Mouse (Mus musculus) left cerebral cortex, postnatal 36 days (tissue): Measurements from ENCODE around the gene Ptprz1. TPM values are rescaled to one million over a fixed set of nuclear protein-coding genes. Genes with fewer than 3 reads are reported as not detected.

Experiments
- DNase-seq, 2 experiments: peaks; one replicate each; pipeline ENCODE4 v3.0.0; 2021 to 2022; ENCODE audit warnings: low spot score in 2 of 2, mixed read lengths in 1 of 2
- intact Hi-C: fragments of 180-260 bp; cut with DNase I; formaldehyde crosslinking; loops from one replicate; pipeline ENCODE4 v1.15.1; 2025
- total RNA-seq, 2 experiments: library from RNA; stranded (reverse); gene quantifications; 2 replicates each; pipeline ENCODE4 v1.2.3; 2021

Ptprz1 gene
- total RNA-seq = 100 to 1,000 TPM in 1 of 2 experiments, 10 to 100 TPM in 1; 98.2 to 124 TPM

GRCm38 (mm10) chr6:22874781-22875613 is at the start of gene Ptprz1:
Gene Ptprz1 (plus strand): TSS chr6:22875502.
- intact Hi-C loops = no loop called here

GRCm38 (mm10) chr6:22833637-22834036 is 41.7 kb upstream of the Ptprz1 start:
- DNase-seq = peak; percentile 9 to 14
- intact Hi-C loops = no loop called here

More at GRCm38 (mm10) chr6:22874781-22875613, at the start of gene Ptprz1:
- peak; percentile 54 to 69 for DNase-seq

DNA sequence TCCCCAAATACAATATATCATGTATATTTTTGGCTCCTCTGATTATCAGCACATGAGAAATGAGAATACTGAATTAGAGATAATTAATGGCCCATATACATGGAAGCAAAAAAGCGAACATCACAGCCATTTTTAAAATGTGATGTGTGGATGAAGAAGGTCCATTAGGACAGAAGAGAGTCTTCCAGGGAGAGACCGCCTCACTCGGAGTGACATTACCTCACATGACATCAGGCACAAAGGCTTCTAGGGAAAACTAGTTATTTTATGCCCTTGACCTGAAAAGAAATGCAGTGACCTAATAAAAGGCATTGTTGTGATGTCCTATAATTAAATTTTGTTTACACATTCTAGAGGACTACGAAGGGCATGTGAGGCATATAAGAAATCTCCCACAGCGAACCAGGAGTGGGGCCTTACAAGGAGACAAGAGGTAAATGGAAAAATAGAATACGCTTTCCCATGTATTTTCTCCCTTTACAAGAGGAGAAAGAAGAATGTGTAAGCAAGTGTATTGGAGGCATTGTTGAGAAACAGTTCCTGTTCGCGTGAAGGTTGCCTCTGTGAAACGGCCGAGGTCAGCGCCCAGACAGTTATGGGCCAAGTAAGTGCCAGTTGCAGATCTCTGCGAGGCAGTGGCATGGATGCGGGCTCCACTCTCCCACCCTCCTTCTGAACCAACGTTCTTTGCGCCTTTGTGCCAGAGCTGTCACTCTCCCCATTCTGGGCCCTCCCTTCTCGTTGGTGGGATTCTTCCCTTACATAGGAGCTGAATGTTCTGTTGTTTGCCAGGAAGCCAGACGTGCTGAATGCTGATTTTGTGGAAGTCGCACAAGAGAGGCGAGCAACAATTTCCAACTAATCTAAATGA is 41.0 kb upstream of the Ptprz1 start:
- DNase-seq = peak in 1 of 2 experiments; percentile 4
- intact Hi-C loops = no loop called here

GRCm38 (mm10) chr6:22875614-22876541 is 576 bp downstream of the Ptprz1 start:
- peak in 1 of 2 experiments; percentile 18 for DNase-seq
- intact Hi-C loops = no loop called here

- DNase-seq = no peak
- intact Hi-C loops = no loop called here
Measured at GRCm38 (mm10) chr6:22887978-22888377, 12.7 kb downstream of the Ptprz1 start.

DNA sequence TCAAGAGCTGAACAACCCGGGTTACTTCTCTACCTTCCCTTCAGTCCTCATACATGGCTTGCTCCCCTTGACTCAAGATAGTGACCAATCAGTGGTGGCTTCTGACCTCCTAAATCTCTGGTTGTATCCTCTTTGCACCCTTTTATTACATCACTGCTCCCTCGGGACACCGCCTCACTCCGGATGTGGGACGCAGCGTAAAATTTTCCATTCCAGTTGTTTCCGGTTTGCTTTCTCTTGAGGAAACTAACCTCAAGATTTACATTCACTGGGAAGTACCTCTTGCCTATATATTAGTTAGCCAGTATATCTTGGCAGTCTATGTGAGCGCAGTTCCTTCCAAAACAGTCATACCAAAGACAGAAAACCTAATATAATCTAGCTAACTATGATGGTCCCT is 14.0 kb downstream of the Ptprz1 start:
- intact Hi-C loops = no loop called here
- DNase-seq = no peak

- intact Hi-C loops = no loop called here
- no peak for DNase-seq
Measured at GRCm38 (mm10) chr6:22901983-22902382, 26.7 kb downstream of the Ptprz1 start.

GRCm38 (mm10) chr6:22908510-22909256 is 33.4 kb downstream of the Ptprz1 start:
- DNase-seq = no peak
- intact Hi-C loops = no loop called here

- intact Hi-C loops = no loop called here
- no peak for DNase-seq
Measured at GRCm38 (mm10) chr6:22909257-22909907, 34.1 kb downstream of the Ptprz1 start.

DNA sequence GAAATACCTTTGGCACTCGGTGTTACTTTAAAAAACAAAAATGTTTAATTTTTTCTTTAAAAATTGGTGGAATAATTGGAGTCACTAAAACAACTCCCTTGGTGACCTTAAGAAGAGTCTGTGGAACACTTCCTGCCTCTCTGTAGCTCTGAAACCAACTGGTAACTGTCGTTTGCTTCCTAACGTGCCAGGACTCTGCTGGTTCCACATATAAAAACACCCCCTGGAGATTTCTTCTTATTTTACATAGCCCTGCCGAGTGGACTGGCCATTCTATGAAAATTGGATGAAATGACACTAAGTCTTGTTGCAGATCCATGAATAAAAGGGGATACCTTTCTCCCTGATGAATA is 34.6 kb downstream of the Ptprz1 start:
- intact Hi-C loops = no loop called here

DNA sequence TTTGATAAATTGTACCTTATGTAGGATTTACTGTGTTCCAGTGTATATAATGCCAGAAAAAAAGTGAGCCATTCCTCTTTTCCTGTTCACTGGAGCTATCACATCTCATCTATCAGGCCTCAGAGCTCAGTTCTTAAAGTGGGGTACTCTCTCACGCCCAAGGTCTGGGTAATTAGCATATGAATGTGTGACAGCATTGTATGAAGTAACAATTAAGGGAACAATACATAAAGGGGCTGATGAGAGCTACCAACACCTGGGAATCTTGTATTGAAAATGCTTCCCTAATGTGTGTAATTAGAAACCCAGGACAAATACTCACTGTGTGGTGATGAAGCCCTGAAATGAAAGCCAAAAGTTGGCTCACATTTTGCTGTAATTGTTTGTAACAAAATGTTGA is 47.6 kb downstream of the Ptprz1 start:
- intact Hi-C loops = no loop called here
- DNase-seq = no peak

More for the DNA sequence above, 34.6 kb downstream of the Ptprz1 start:
- no peak for DNase-seq

DNA sequence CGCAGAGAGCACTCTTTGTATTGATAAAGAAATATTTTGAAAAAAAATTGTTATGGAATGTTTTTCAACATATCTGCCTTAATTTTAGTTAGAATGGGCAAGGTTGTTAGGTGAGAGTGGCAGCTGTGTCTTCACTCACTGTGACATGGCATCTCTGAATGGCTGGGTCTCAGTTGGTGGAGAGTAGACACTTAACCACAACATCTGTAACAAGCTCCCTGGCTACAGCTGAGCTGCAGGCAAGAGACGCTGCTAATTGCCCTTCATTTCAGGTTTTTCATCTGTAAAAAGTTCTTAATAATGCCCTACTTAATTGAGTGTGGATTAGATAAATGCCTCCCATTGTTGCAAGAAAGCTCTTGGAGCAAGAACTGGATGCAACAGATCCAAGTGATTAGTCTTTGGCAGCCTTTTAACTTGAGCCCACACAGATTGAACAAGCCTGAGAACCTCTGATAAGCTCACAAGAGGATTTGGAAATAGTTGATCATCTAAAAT is 57.5 kb downstream of the Ptprz1 start:
- intact Hi-C loops = no loop called here
- DNase-seq = no peak

DNA sequence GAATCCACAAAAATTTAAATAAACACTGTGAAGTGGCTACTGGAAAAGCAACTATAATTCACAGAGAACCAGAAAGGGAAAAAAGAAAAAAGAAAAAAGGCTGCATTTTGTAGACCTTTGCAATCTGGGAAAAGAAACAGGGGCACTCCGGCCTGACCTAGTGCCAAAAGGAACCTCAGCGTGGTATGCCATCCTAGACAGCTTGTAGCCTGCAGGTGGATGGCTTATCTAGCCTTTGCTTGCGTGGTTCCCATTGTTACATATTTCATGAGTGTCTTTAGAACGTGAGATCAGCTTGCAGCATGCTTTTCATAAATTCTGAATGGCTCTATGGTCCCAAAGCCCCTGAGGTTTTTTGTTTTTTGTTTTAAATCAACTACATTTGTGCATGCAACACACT is 61.8 kb downstream of the Ptprz1 start:
- intact Hi-C loops = no loop called here
- no peak for DNase-seq

GRCm38 (mm10) chr6:22937526-22937925 is 62.2 kb downstream of the Ptprz1 start:
- intact Hi-C loops = no loop called here
- no peak for DNase-seq

DNA sequence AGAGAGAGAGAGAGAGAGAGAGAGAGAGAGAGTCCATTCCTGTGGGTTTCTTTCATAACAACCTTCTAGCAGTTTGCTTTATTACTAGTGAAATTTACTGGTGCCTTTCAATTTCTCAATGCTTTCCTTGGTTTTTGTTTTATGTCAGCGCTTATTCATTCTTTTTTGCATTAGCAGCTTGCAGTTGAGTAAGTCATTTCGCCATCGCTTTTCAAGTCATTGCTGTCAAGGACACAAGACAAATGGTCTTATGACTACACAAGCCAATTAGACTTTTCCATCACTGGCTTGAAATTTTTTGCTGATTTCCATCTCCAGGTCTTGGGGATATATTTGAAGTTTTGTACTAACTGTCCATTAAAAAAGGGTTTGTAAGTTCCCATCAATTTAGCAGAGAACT is 68.9 kb downstream of the Ptprz1 start:
- no peak for DNase-seq
- intact Hi-C loops = no loop called here

- no peak for DNase-seq
- intact Hi-C loops = no loop called here
Measured at GRCm38 (mm10) chr6:22963374-22963773, 88.1 kb downstream of the Ptprz1 start.

- intact Hi-C loops = no loop called here
- no peak for DNase-seq
Measured at GRCm38 (mm10) chr6:22968073-22968472, 92.8 kb downstream of the Ptprz1 start.
